Mouse (Mus musculus): ENCODE results near the gene Abtb2. TPM values are rescaled to one million over a fixed set of nuclear protein-coding genes. Genes with fewer than 3 reads are reported as not detected.

Abtb2 gene
- total and polyA plus RNA-seq, 3 experiments: 0.12 to 0.13 TPM; not detected in 1

DNA sequence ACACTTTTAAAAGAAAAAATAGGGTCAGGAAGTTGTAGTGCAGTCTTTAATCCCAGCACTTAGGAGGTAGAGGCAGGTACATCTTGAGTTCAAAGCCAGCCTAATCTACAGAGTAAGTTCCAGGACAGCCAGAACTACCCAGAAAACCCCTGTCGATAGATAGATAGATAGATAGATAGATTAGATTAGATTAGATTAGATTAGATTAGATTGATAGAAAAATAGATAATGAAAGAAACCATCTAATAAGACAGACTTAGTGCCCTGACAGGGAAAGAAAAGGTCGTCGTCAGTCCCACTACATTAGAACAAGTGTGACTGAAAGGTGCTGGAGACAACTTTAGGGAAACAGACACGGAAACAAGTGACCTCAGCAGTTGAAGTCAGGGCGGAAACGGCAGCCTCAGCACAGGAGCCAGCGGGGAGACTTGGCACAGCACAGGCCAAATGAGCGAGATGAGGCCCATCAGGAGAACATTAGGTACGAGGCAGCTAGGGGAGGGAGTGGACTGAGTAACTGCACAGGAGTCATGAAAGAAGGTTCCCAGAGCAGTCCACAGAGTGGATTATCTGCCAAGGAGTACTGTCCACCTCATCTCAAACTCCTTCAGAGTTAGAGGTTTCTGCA lies 189.5 kb downstream of the Abtb2 start:
- H3K4me3 ChIP-seq (ENCODE audit: control insufficient read depth in 1 of 2, insufficient read depth in 1 of 2, low read depth in 2 of 2, low read length in 2 of 2): no peak overlapping the region
- TF ChIP-seq BHLHE40 (IDR thresholded peaks at IDR 0.05; ENCODE audit: borderline replicate concordance, low read depth, low read length) (no peak), TCF12 (IDR thresholded peaks at IDR 0.05; ENCODE audit: low read depth, low read length) (no peak), TBP (IDR thresholded peaks at IDR 0.05; ENCODE audit: low read depth, low read length) (no peak), GATA1 (IDR thresholded peaks at IDR 0.05; ENCODE audit: low read depth, low read length) (peak; percentile 91)
- H3K27ac ChIP-seq (ENCODE audit: control insufficient read depth, low read depth, low read length): no peak overlapping the region
- H3K4me1 ChIP-seq (ENCODE audit: control insufficient read depth in 1 of 2, insufficient read depth in 2 of 2, low read length in 2 of 2): peaks cover 2 to 9% of the 10 kb centered on the region in 2 experiments; a peak in 1 of 4 replicates
- DNase-seq (ENCODE audit: low read depth, low spot score): no peak
- no peaks in the 10 kb centered on the region for H3K27me3 ChIP-seq (ENCODE audit: control insufficient read depth in 1 of 2, insufficient read depth in 2 of 2, low read length in 2 of 2)
- H3K9me3 ChIP-seq (replicated peaks; ENCODE audit: insufficient read depth, low read length): no peaks in the 10 kb centered on the region
- H3K79me2 ChIP-seq (ENCODE audit: control insufficient read depth, insufficient read depth, low read length, poor library complexity): peaks cover 26% of the 10 kb centered on the region
- H3K36me3 ChIP-seq (ENCODE audit: control insufficient read depth in 1 of 2, insufficient read depth in 2 of 2, low read length in 2 of 2): peaks cover 10 to 13% of the 10 kb centered on the region in 2 experiments
- H3K9ac ChIP-seq (ENCODE audit: control insufficient read depth, low read depth, low read length, poor library complexity, severe bottlenecking): no peak overlapping the region

GRCm38 (mm10) chr2:103760421-103760820 lies 194.3 kb downstream of the Abtb2 start:
- Histone ChIP-seq H3K4me3 (ENCODE audit: control insufficient read depth in 1 of 2, insufficient read depth in 1 of 2, low read depth in 2 of 2, low read length in 2 of 2) (peak overlapping the region; percentile 75 to 92), H3K4me1 (ENCODE audit: control insufficient read depth in 1 of 2, insufficient read depth in 2 of 2, low read length in 2 of 2) (peaks cover 2 to 9% of the 10 kb centered on the region in 2 experiments; a peak in 1 of 4 replicates), H3K9me3 (replicated peaks; ENCODE audit: insufficient read depth, low read length) (no peaks in the 10 kb centered on the region), H3K27me3 (ENCODE audit: control insufficient read depth in 1 of 2, insufficient read depth in 2 of 2, low read length in 2 of 2) (no peaks in the 10 kb centered on the region), H3K79me2 (ENCODE audit: control insufficient read depth, insufficient read depth, low read length, poor library complexity) (peaks cover 30% of the 10 kb centered on the region), H3K9ac (ENCODE audit: control insufficient read depth, low read depth, low read length, poor library complexity, severe bottlenecking) (peak overlapping the region; percentile 76), H3K27ac (ENCODE audit: control insufficient read depth, low read depth, low read length) (peak overlapping the region; percentile 70), H3K36me3 (ENCODE audit: control insufficient read depth in 1 of 2, insufficient read depth in 2 of 2, low read length in 2 of 2) (peaks cover 10 to 32% of the 10 kb centered on the region in 2 experiments)
- TF ChIP-seq TBP (IDR thresholded peaks at IDR 0.05; ENCODE audit: low read depth, low read length): peak; percentile 28; the same call in 1 of the 2 replicates
- TF ChIP-seq USF1 (IDR thresholded peaks at IDR 0.05; ENCODE audit: low read depth, low read length): no peak
- DNase-seq (ENCODE audit: low read depth, low spot score): peak; percentile 66

- DNase-seq (ENCODE audit: low read depth, low spot score): peak; percentile 99
- H3K36me3 ChIP-seq (ENCODE audit: control insufficient read depth in 1 of 2, insufficient read depth in 2 of 2, low read length in 2 of 2): peaks cover 7 to 32% of the 10 kb centered on the region in 2 experiments
- H3K79me2 ChIP-seq (ENCODE audit: control insufficient read depth, insufficient read depth, low read length, poor library complexity): peaks cover 30% of the 10 kb centered on the region
- H3K9ac ChIP-seq (ENCODE audit: control insufficient read depth, low read depth, low read length, poor library complexity, severe bottlenecking): peak within 1 kb of the TSS; percentile 76
- H3K4me1 ChIP-seq (ENCODE audit: control insufficient read depth in 1 of 2, insufficient read depth in 2 of 2, low read length in 2 of 2): peaks cover 2 to 9% of the 10 kb centered on the region in 2 experiments; a peak in 1 of 4 replicates
- H3K27me3 ChIP-seq (ENCODE audit: control insufficient read depth in 1 of 2, insufficient read depth in 2 of 2, low read length in 2 of 2): no peaks in the 10 kb centered on the region
- peak within 1 kb of the TSS; percentile 79 for H3K27ac ChIP-seq (ENCODE audit: control insufficient read depth, low read depth, low read length)
- H3K4me3 ChIP-seq (ENCODE audit: control insufficient read depth in 1 of 2, insufficient read depth in 1 of 2, low read depth in 2 of 2, low read length in 2 of 2): peak within 1 kb of the TSS; percentile 75 to 92
- no peaks in the 10 kb centered on the region for H3K9me3 ChIP-seq (replicated peaks; ENCODE audit: insufficient read depth, low read length)
- TF ChIP-seq JUND (IDR thresholded peaks at IDR 0.05; ENCODE audit: low read depth, low read length) (no peak), BHLHE40 (IDR thresholded peaks at IDR 0.05; ENCODE audit: borderline replicate concordance, low read depth, low read length) (peak; percentile 98), USF2 (IDR thresholded peaks at IDR 0.05; ENCODE audit: borderline replicate concordance in 1 of 2, insufficient read depth in 1 of 2, low read depth in 1 of 2, low read length in 2 of 2) (0 out of 4 replicates have a peak, but pooled peaks of 1 of the 2 experiments have one; percentile 48), MAX (IDR thresholded peaks at IDR 0.05; ENCODE audit: low read length) (peak; percentile 99), ELF1 (IDR thresholded peaks at IDR 0.05; ENCODE audit: low read depth, low read length) (peak; percentile 85; the same call in 1 of the 2 replicates), USF1 (IDR thresholded peaks at IDR 0.05; ENCODE audit: low read depth, low read length) (peak; percentile 89), EP300 (IDR thresholded peaks at IDR 0.05; ENCODE audit: low read depth in 1 of 2, low read length in 2 of 2) (peak in 1 of 2 experiments; percentile 36; a peak in 2 of 4 replicates), ZKSCAN1 (IDR thresholded peaks at IDR 0.05; ENCODE audit: low read depth, low read length) (peak; percentile 92), POLR2AphosphoS5 (IDR thresholded peaks at IDR 0.05; ENCODE audit: borderline replicate concordance, low read depth, low read length) (peak; percentile 91), TBP (IDR thresholded peaks at IDR 0.05; ENCODE audit: low read depth, low read length) (peak; percentile 84), POLR2A (IDR thresholded peaks at IDR 0.05; ENCODE audit: control insufficient read depth in 1 of 2, insufficient read depth in 1 of 2, low read depth in 1 of 2, low read length in 2 of 2, poor library complexity in 1 of 2) (peak; percentile 71 to 93), ETS1 (IDR thresholded peaks at IDR 0.05; ENCODE audit: low read depth, low read length) (peak; percentile 84), MAZ (IDR thresholded peaks at IDR 0.05; ENCODE audit: low read depth, low read length) (no peak; the same call in 1 of the 2 replicates), MAFK (IDR thresholded peaks at IDR 0.05; ENCODE audit: borderline replicate concordance, low read depth, low read length) (no peak; the same call in 1 of the 2 replicates), SIN3A (IDR thresholded peaks at IDR 0.05; ENCODE audit: low read length) (peak; percentile 97), TAL1 (IDR thresholded peaks at IDR 0.05; ENCODE audit: low read length) (no peak), NRF1 (IDR thresholded peaks at IDR 0.05; ENCODE audit: insufficient read depth, low read depth, low read length, poor library complexity, severe bottlenecking) (peak; percentile 88), RAD21 (IDR thresholded peaks at IDR 0.05; ENCODE audit: low read depth, low read length) (no peak), MYB (IDR thresholded peaks at IDR 0.05; ENCODE audit: low read depth, low read length) (peak; percentile 88)
Measured at GRCm38 (mm10) chr2:103760906-103761716, 195.0 kb downstream of the Abtb2 start, which contains the start of gene Nat10. Nat10 (minus strand) TSS chr2:103761270.

All from MEL (cell line).